In the genomic region with DNA sequence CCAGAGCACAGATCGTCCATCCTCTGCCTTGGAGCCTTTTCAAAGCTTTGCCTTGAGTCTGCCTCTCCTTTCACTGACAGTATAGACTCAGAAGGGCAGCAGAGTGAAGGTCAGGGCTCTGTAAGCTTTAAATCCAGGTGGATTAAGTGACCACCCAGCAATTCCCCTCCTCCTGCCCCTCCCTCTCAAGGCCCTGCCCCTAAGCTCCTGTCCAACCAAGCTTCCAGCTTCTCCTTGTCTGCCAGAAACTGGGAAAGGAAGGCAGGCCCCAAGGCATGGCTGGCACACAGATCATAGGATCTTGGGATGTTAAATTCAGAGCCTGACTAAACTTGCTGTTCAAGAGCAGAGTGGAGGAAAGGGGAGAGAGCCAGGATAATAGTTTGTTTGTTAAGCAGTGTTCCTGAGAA, we compare ENCODE assay signal across 13 mouse cellular contexts. TPM values are rescaled to one million over a fixed set of nuclear protein-coding genes. Genes with fewer than 3 reads are reported as not detected.
A peak's percentile ranks its signal among the peaks of the same experiment; 100 is the strongest.
DNase-seq lines count a peak whose midpoint lies in the region; ATAC-seq and TF ChIP-seq lines count a peak whose summit lies in the region.
"Had no signal": no experiment of that assay in that cellular context is flagged by ENCODE, and none has a peak within 500 bp of the region (broad histone marks: within the 10 kb centered on the region; RNA-seq: fewer than 3 reads in every experiment).

No protein-coding gene starts in this region.

- peak; percentile 20 to 53 for DNase-seq in urinary bladder, adult 18-20 months (ENCODE audit: low spot score in 2 of 2)
- no peak for DNase-seq in urinary bladder, postnatal 10 days (ENCODE audit: low spot score)
- no peak for DNase-seq in stomach, postnatal 0 days (ENCODE audit: low spot score)
- DNase-seq in cerebellum, adult 9-10 months = no peak
- no peak for DNase-seq in right cerebral cortex, postnatal 25 days
- DNase-seq: adrenal gland, postnatal 14 days; cerebellum, postnatal 10 days; right cerebral cortex, adult 18-20 months had no signal

- no peak overlapping the region for H3K4me2 ChIP-seq in heart, embryonic 13.5 days
- no peak overlapping the region for H3K4me2 ChIP-seq in heart, embryonic 12.5 days
- H3K4me2 ChIP-seq in kidney, embryonic 15.5 days = no peak overlapping the region
- H3K4me2 ChIP-seq in stomach, postnatal 0 days (replicated peaks; ENCODE audit: low read depth) = no peak overlapping the region
- H3K4me2 ChIP-seq: limb, embryonic 12.5 days had no signal

- no peaks in the 10 kb centered on the region for H3K36me3 ChIP-seq in heart, embryonic 13.5 days
- H3K36me3 ChIP-seq in heart, embryonic 12.5 days = no peaks in the 10 kb centered on the region
- H3K36me3 ChIP-seq in kidney, embryonic 15.5 days = no peaks in the 10 kb centered on the region
- no peaks in the 10 kb centered on the region for H3K36me3 ChIP-seq in stomach, postnatal 0 days (ENCODE audit: control insufficient read depth, insufficient read depth, low read length)
- H3K36me3 ChIP-seq: limb, embryonic 12.5 days had no signal

- H3K27ac ChIP-seq in heart, embryonic 13.5 days (replicated peaks) = 0 out of 2 replicates have a peak overlapping the region, but pooled peaks have one; percentile 28
- H3K27ac ChIP-seq in heart, embryonic 12.5 days (ENCODE audit: poor library complexity, severe bottlenecking) = no peak overlapping the region
- peak overlapping the region; percentile 64; the same call in 1 of the 2 replicates for H3K27ac ChIP-seq in kidney, embryonic 15.5 days
- H3K27ac ChIP-seq in stomach, postnatal 0 days (replicated peaks) = peak overlapping the region; percentile 80
- H3K27ac ChIP-seq: limb, embryonic 12.5 days had no signal

- H3K27me3 ChIP-seq in heart, embryonic 13.5 days (replicated peaks) = peaks cover 51% of the 10 kb centered on the region
- H3K27me3 ChIP-seq in heart, embryonic 12.5 days (replicated peaks) = peaks cover 48% of the 10 kb centered on the region
- peaks cover 24% of the 10 kb centered on the region for H3K27me3 ChIP-seq in kidney, embryonic 15.5 days
- H3K27me3 ChIP-seq in stomach, postnatal 0 days (ENCODE audit: control insufficient read depth, insufficient read depth, low read length) = no peaks in the 10 kb centered on the region

- peak overlapping the region; percentile 34 for H3K9ac ChIP-seq in heart, embryonic 13.5 days
- H3K9ac ChIP-seq in heart, embryonic 12.5 days = no peak overlapping the region
- H3K9ac ChIP-seq in kidney, embryonic 15.5 days = no peak overlapping the region
- H3K9ac ChIP-seq in stomach, postnatal 0 days (ENCODE audit: low read length) = no peak overlapping the region
- H3K9ac ChIP-seq: limb, embryonic 12.5 days had no signal

- no peak for TF ChIP-seq CTCF in stomach, postnatal 0 days (IDR thresholded peaks at IDR 0.05; ENCODE audit: low read depth)

- no peaks in the 10 kb centered on the region for H3K9me3 ChIP-seq in heart, embryonic 13.5 days
- no peaks in the 10 kb centered on the region for H3K9me3 ChIP-seq in heart, embryonic 12.5 days (replicated peaks)
- H3K9me3 ChIP-seq in kidney, embryonic 15.5 days (replicated peaks) = no peaks in the 10 kb centered on the region
- H3K9me3 ChIP-seq in stomach, postnatal 0 days (ENCODE audit: control insufficient read depth, low read length) = no peaks in the 10 kb centered on the region
- H3K9me3 ChIP-seq: limb, embryonic 12.5 days had no signal

- 7% methylated on average over 1 of the region's 1 CpGs for WGBS in heart, embryonic 13.5 days
- WGBS in heart, embryonic 12.5 days = 31% methylated on average over 1 of the region's 1 CpGs
- 43% methylated on average over 1 of the region's 1 CpGs for whole genome bisulfite sequencing in kidney, embryonic 15.5 days
- WGBS in stomach, postnatal 0 days = 0% methylated on average over 1 of the region's 1 CpGs

- no peak for ATAC-seq in heart, embryonic 13.5 days (ENCODE audit: extremely low read depth, insufficient number of reproducible peaks, low FRiP score, low TSS enrichment)
- ATAC-seq in heart, embryonic 12.5 days (ENCODE audit: insufficient number of reproducible peaks, low FRiP score) = no peak
- ATAC-seq in kidney, embryonic 15.5 days (replicated peaks; ENCODE audit: low FRiP score) = no peak
- ATAC-seq in stomach, postnatal 0 days (ENCODE audit: low FRiP score, low TSS enrichment) = peak; percentile 33; the same call in 1 of the 2 replicates
- ATAC-seq: intestine, postnatal 0 days had no signal

- TF ChIP-seq EP300 in stomach, postnatal 0 days (optimal IDR thresholded peaks at IDR 0.05) = no peak

- H3K4me3 ChIP-seq in heart, embryonic 13.5 days = no peak overlapping the region
- H3K4me3 ChIP-seq in heart, embryonic 12.5 days = no peak overlapping the region
- H3K4me3 ChIP-seq in kidney, embryonic 15.5 days (replicated peaks) = no peak overlapping the region
- no peak overlapping the region for H3K4me3 ChIP-seq in stomach, postnatal 0 days (ENCODE audit: low read depth, low read length)
- H3K4me3 ChIP-seq: limb, embryonic 12.5 days had no signal

- peaks cover 19% of the 10 kb centered on the region for H3K4me1 ChIP-seq in heart, embryonic 13.5 days
- H3K4me1 ChIP-seq in heart, embryonic 12.5 days (replicated peaks) = peaks cover 4% of the 10 kb centered on the region
- H3K4me1 ChIP-seq in kidney, embryonic 15.5 days = peaks cover 32% of the 10 kb centered on the region
- H3K4me1 ChIP-seq in stomach, postnatal 0 days (replicated peaks; ENCODE audit: control insufficient read depth, insufficient read depth) = 0 out of 2 replicates have a peak, but pooled peaks cover 3% of the 10 kb centered on the region

RNA-seq across cellular contexts. Expression of a gene that starts 5.1 kb away (rescaled TPM):
- polyA plus RNA-seq in heart, embryonic 13.5 days (2015; fragmentation: Nextera tagmentation; extraction: Ambion mirVana) = not detected in 2 replicates
- polyA plus RNA-seq in heart, embryonic 12.5 days (2016; fragmentation: Nextera tagmentation; extraction: Ambion mirVana) = not detected in 2 replicates
- not detected in 2 replicates for polyA plus RNA-seq in kidney, embryonic 15.5 days (2015; fragmentation: Nextera tagmentation; extraction: Ambion mirVana)
- polyA plus RNA-seq in stomach, postnatal 0 days (2015; fragmentation: Nextera tagmentation; extraction: Ambion mirVana) = not detected in 2 replicates
- polyA plus RNA-seq: intestine, postnatal 0 days; limb, embryonic 12.5 days had no signal

RNA-seq across cellular contexts. Expression of a gene that starts 5.6 kb away (rescaled TPM):
- polyA plus RNA-seq in heart, embryonic 13.5 days (2015; fragmentation: Nextera tagmentation; extraction: Ambion mirVana) = 0.19 and 0.20 TPM in 2 replicates
- polyA plus RNA-seq in heart, embryonic 12.5 days (2016; fragmentation: Nextera tagmentation; extraction: Ambion mirVana) = 0.12 and 0.13 TPM in 2 replicates
- 0.49 and 0.53 TPM in 2 replicates for polyA plus RNA-seq in kidney, embryonic 15.5 days (2015; fragmentation: Nextera tagmentation; extraction: Ambion mirVana)
- polyA plus RNA-seq in stomach, postnatal 0 days (2015; fragmentation: Nextera tagmentation; extraction: Ambion mirVana) = 3.0 TPM in 2 replicates
- polyA plus RNA-seq: limb, embryonic 12.5 days had no signal

RNA-seq across cellular contexts. Expression of a gene that starts 7.3 kb away (rescaled TPM):
- polyA plus RNA-seq in heart, embryonic 13.5 days (2015; fragmentation: Nextera tagmentation; extraction: Ambion mirVana) = 3.9 TPM in 2 replicates
- polyA plus RNA-seq in heart, embryonic 12.5 days (2016; fragmentation: Nextera tagmentation; extraction: Ambion mirVana) = 6.2 and 6.4 TPM in 2 replicates
- 7.8 and 8.4 TPM in 2 replicates for polyA plus RNA-seq in kidney, embryonic 15.5 days (2015; fragmentation: Nextera tagmentation; extraction: Ambion mirVana)
- polyA plus RNA-seq in stomach, postnatal 0 days (2015; fragmentation: Nextera tagmentation; extraction: Ambion mirVana) = 24.1 and 25.9 TPM in 2 replicates

RNA-seq across cellular contexts. Expression of a gene that starts 7.9 kb away (rescaled TPM):
- polyA plus RNA-seq in heart, embryonic 13.5 days (2015; fragmentation: Nextera tagmentation; extraction: Ambion mirVana) = 2.1 and 2.2 TPM in 2 replicates
- polyA plus RNA-seq in heart, embryonic 12.5 days (2016; fragmentation: Nextera tagmentation; extraction: Ambion mirVana) = 2.9 and 3.1 TPM in 2 replicates
- polyA plus RNA-seq in kidney, embryonic 15.5 days (2015; fragmentation: Nextera tagmentation; extraction: Ambion mirVana) = 0.81 and 1.6 TPM in 2 replicates
- polyA plus RNA-seq in stomach, postnatal 0 days (2015; fragmentation: Nextera tagmentation; extraction: Ambion mirVana) = 0.25 and 0.48 TPM in 2 replicates

RNA-seq across cellular contexts. Expression of a gene that starts 17.0 kb away (rescaled TPM):
- polyA plus RNA-seq in heart, embryonic 13.5 days (2015; fragmentation: Nextera tagmentation; extraction: Ambion mirVana) = 145 and 153 TPM in 2 replicates
- 143 and 145 TPM in 2 replicates for polyA plus RNA-seq in heart, embryonic 12.5 days (2016; fragmentation: Nextera tagmentation; extraction: Ambion mirVana)
- polyA plus RNA-seq in kidney, embryonic 15.5 days (2015; fragmentation: Nextera tagmentation; extraction: Ambion mirVana) = 229 and 231 TPM in 2 replicates
- polyA plus RNA-seq in stomach, postnatal 0 days (2015; fragmentation: Nextera tagmentation; extraction: Ambion mirVana) = 69.2 and 75.1 TPM in 2 replicates

Comparison
In these comparisons a context has a peak if more than half of its experiments do, and no peak if none do; other contexts are left out.
1. DNase-seq: peak in urinary bladder, adult 18-20 months (2 of 2); none in urinary bladder, postnatal 10 days (single experiment), stomach, postnatal 0 days (single experiment), cerebellum, adult 9-10 months (single experiment) and right cerebral cortex, postnatal 25 days (single experiment).